Mouse (Mus musculus) limb, embryonic 13.5 days (tissue): ENCODE results near the gene Rnf222. TPM values are rescaled to one million over a fixed set of nuclear protein-coding genes. Genes with fewer than 3 reads are reported as not detected.
"Not testable (repeated sequence)": the region's sequence is repeated elsewhere in the genome, so short reads cannot be mapped to it uniquely, and the experiment has no call there.

Experiments
- ATAC-seq: fragments of 200-750 bp; cut with Nextera tagmentation; 2 replicates; pipeline ENCODE4 v1.8.0; 2017; ENCODE audit warnings: low read depth, moderate number of reproducible peaks, moderate TSS enrichment; ENCODE audit not compliant: low FRiP score
- H3K27ac ChIP-seq: fragments of 300-500 bp; sonication (generic); 2 replicates; pipeline ENCODE4 v1.5.1; 2015; ENCODE audit warnings: inconsistent platforms, mild to moderate bottlenecking, moderate library complexity
- H3K27me3 ChIP-seq: fragments of 300-500 bp; sonication (generic); 2 replicates; pipeline ENCODE4 v1.6.1; 2015; ENCODE audit warnings: mild to moderate bottlenecking, inconsistent platforms
- H3K36me3 ChIP-seq: fragments of 300-500 bp; sonication (generic); 2 replicates; pipeline ENCODE4 v1.6.1; 2015; ENCODE audit warnings: inconsistent platforms, mild to moderate bottlenecking, moderate library complexity
- H3K4me1 ChIP-seq: fragments of 300-500 bp; sonication (generic); 2 replicates; pipeline ENCODE4 v1.6.1; 2015; ENCODE audit warnings: inconsistent platforms
- H3K4me2 ChIP-seq: fragments of 300-500 bp; sonication (generic); replicated peaks from 2 replicates; pipeline ENCODE4 v1.6.1; 2015; ENCODE audit warnings: inconsistent platforms, mild to moderate bottlenecking, moderate library complexity
- H3K4me3 ChIP-seq: fragments of 300-500 bp; sonication (generic); 2 replicates; pipeline ENCODE4 v1.5.1; 2015; ENCODE audit warnings: moderate library complexity, mild to moderate bottlenecking, inconsistent platforms
- H3K9ac ChIP-seq: fragments of 300-500 bp; sonication (generic); 2 replicates; pipeline ENCODE4 v1.6.1; 2015; ENCODE audit warnings: mild to moderate bottlenecking, inconsistent platforms
- H3K9me3 ChIP-seq: fragments of 300-500 bp; sonication (generic); 2 replicates; pipeline ENCODE4 v1.6.1; 2016; ENCODE audit warnings: inconsistent platforms
- WGBS: fragments of 180-500 bp; shearing (Covaris S2); methylation state at CpG from one replicate; pipeline ENCODE4 v1.1.7; 2015; 5-methylcytosine and 5-hydroxymethylcytosine counted together
- polyA plus RNA-seq: library from polyadenylated mRNA; unstranded; fragments of >200 nt; fragmentation: Nextera tagmentation; extraction: Ambion mirVana; gene quantifications from 2 replicates; pipeline ENCODE4 v1.2.1, GENCODE M21; 2015

Gene Rnf222
- polyA plus RNA-seq, 1 experiment from 2014 or later, result 0.23 TPM

GRCm38 (mm10) chr11:68924749-68925148 lies 36.4 kb downstream of the Rnf222 start:
- Histone ChIP-seq H3K9ac (no peak overlapping the region), H3K36me3 (no peaks in the 10 kb centered on the region), H3K9me3 (no peaks in the 10 kb centered on the region), H3K27me3 (no peaks in the 10 kb centered on the region), H3K4me1 (no peaks in the 10 kb centered on the region), H3K4me3 (no peak overlapping the region), H3K4me2 (no peak overlapping the region), H3K27ac (no peak overlapping the region)
- WGBS, result 84% methylated on average over 2 of the region's 2 CpGs
- no peak for ATAC-seq

- ATAC-seq, result no peak
- Histone ChIP-seq H3K27ac (no peak within 1 kb of the TSS), H3K4me1 (no peaks in the 10 kb centered on the region), H3K4me3 (no peak within 1 kb of the TSS), H3K9me3 (no peaks in the 10 kb centered on the region), H3K36me3 (no peaks in the 10 kb centered on the region), H3K9ac (no peak within 1 kb of the TSS), H3K4me2 (no peak within 1 kb of the TSS), H3K27me3 (no peaks in the 10 kb centered on the region)
- 78% methylated on average over 3 of the region's 3 CpGs for WGBS
Observed at GRCm38 (mm10) chr11:68926981-68927380, 38.6 kb downstream of the Rnf222 start, which contains the start of gene Odf4. TSS of gene Odf4 (minus strand) at chr11:68927081.

DNA sequence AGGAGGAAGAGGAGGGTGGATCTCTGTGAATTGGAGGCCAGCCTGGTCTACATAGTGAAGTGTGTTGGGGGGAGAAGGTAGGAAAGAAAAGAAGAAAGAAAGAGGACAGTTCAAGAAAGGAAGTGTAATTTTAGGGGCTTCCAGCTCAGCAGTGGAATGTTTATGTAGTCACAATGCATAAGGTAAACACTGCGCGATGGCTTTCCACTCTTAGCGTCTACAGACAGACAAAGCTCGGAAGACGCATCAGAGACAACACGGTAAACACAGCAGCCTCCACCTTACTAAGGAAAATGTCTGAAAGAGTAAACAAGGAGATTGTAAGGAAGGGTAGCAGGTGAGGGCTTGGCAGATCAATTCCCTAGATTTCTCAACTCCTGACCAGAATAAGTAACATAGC lies 41.6 kb downstream of the Rnf222 start:
- ATAC-seq, result no peak
- Histone ChIP-seq H3K4me1 (no peaks in the 10 kb centered on the region), H3K4me3 (no peak overlapping the region), H3K27ac (no peak overlapping the region), H3K36me3 (no peaks in the 10 kb centered on the region), H3K4me2 (no peak overlapping the region), H3K27me3 (no peaks in the 10 kb centered on the region), H3K9ac (no peak overlapping the region), H3K9me3 (no peaks in the 10 kb centered on the region)
- 65% methylated on average over 6 of the region's 6 CpGs for WGBS

- 79% methylated on average over 5 of the region's 5 CpGs for WGBS
- H3K4me1 ChIP-seq, result no peaks in the 10 kb centered on the region
- H3K27ac ChIP-seq, result no peak overlapping the region
- no peak overlapping the region for H3K4me2 ChIP-seq
- no peak overlapping the region for H3K4me3 ChIP-seq
- H3K9ac ChIP-seq, result no peak overlapping the region
- no peak for ATAC-seq
- no peaks in the 10 kb centered on the region for H3K27me3 ChIP-seq
- no peaks in the 10 kb centered on the region for H3K9me3 ChIP-seq
- H3K36me3 ChIP-seq, result no peaks in the 10 kb centered on the region
Observed at GRCm38 (mm10) chr11:68933885-68934507, 45.6 kb downstream of the Rnf222 start.

DNA sequence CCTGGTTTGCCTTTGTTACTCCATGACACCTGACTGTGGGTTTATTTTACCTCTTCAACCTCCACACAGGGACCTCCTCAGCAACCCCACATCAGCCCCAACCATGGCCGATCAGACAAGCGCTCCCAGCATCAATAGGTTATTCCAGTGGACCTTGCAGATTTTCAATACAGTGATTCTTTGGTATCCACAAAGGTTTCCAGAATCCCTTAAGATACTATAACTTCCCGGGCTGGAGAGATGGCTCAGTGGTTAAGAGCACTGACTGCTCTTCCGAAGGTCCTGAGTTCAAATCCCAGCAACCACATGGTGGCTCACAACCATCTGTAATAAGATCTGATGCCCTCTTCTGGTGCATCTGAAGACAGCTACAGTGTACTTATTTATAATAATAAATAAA lies 48.6 kb downstream of the Rnf222 start:
- not testable (repeated sequence) for H3K4me3 ChIP-seq, ATAC-seq, H3K27ac ChIP-seq, H3K9me3 ChIP-seq, H3K36me3 ChIP-seq, H3K4me1 ChIP-seq, H3K4me2 ChIP-seq, H3K27me3 ChIP-seq, H3K9ac ChIP-seq
- 92% methylated on average over 4 of the region's 4 CpGs for WGBS

DNA sequence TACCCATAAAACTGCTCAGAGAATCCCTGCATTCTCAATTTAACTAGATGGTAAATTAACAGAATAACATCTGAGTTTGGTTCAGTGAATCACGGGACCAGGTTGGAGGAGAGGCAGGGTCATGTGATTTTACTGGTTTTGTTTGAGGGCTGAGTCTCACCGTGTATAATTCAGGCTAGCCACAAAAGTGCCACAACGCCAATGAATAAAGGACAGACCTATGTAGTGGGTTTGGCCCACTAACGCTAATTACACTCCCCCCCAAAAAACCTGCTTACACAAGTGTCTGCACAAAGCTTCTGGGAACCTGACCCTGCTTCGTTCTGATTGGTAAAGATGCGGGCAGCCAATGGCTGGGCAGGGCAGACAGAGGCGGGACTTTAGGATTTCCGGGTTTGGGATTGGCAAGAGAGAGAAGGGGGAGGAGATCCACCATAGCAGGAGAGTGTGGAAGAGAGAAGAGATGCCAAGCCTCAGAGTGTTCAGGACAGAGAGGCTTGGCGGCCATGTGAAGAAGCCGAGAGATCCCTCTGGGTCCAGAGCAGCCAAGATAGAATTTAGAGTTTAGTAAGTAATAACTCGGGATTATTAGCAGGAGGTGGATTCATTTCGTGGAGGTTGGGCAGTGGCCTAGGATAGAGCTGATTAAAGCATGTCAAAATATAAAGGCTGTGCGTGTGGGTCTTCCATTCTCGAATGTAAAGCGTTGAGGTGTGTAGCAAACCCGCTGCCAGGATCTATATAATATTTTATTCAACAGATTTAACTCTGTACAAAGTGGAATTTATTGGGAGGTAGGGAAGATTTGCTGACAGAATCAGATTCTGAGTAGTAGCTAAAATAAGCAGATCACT lies 51.3 kb downstream of the Rnf222 start:
- peak; percentile 100 for ATAC-seq
- no peaks in the 10 kb centered on the region for H3K9me3 ChIP-seq
- H3K4me3 ChIP-seq, result peak overlapping the region; percentile 52
- H3K9ac ChIP-seq, result peak overlapping the region; percentile 70
- peaks cover 6% of the 10 kb centered on the region for H3K4me1 ChIP-seq
- H3K36me3 ChIP-seq, result no peaks in the 10 kb centered on the region
- peak overlapping the region; percentile 6; the same call in 1 of the 2 replicates for H3K27ac ChIP-seq
- no peaks in the 10 kb centered on the region for H3K27me3 ChIP-seq
- WGBS, result 3% methylated on average over 16 of the region's 16 CpGs
- H3K4me2 ChIP-seq, result peak overlapping the region; percentile 69

DNA sequence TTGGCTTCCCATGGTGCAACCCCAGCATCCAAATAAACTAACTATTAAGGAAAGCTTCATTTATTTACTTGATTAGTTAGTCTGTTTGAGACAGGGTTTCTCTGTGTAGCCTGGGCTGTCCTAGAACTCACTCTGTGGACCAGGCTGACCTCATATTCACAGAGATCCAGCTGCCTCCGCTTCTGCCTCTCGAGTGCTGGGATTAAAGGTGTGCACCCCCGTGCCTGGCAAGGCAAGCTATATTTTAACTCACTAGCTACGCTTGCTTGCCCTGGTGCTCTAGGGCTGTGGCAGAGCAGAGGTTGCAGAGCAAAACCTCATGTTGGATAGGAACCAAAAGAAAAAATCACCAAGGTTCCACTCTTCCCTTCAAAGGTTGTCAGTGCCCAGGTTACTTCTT lies 52.2 kb downstream of the Rnf222 start:
- no peaks in the 10 kb centered on the region for H3K27me3 ChIP-seq
- 52% methylated on average over 4 of the region's 4 CpGs for WGBS
- peak overlapping the region; percentile 52 for H3K4me3 ChIP-seq
- H3K36me3 ChIP-seq, result no peaks in the 10 kb centered on the region
- H3K4me2 ChIP-seq, result peak overlapping the region; percentile 69
- no peaks in the 10 kb centered on the region for H3K9me3 ChIP-seq
- no peak overlapping the region for H3K27ac ChIP-seq
- no peak for ATAC-seq
- peak overlapping the region; percentile 70 for H3K9ac ChIP-seq
- H3K4me1 ChIP-seq, result peaks cover 6% of the 10 kb centered on the region

GRCm38 (mm10) chr11:68942731-68943130 lies 54.4 kb downstream of the Rnf222 start:
- H3K4me1 ChIP-seq, result peaks cover 15% of the 10 kb centered on the region
- H3K9ac ChIP-seq, result no peak overlapping the region
- H3K4me2 ChIP-seq, result no peak overlapping the region
- WGBS, result 88% methylated on average over 8 of the region's 8 CpGs
- no peak overlapping the region for H3K27ac ChIP-seq
- H3K9me3 ChIP-seq, result no peaks in the 10 kb centered on the region
- no peak for ATAC-seq
- no peak overlapping the region for H3K4me3 ChIP-seq
- H3K36me3 ChIP-seq, result no peaks in the 10 kb centered on the region
- H3K27me3 ChIP-seq, result peaks cover 19% of the 10 kb centered on the region

DNA sequence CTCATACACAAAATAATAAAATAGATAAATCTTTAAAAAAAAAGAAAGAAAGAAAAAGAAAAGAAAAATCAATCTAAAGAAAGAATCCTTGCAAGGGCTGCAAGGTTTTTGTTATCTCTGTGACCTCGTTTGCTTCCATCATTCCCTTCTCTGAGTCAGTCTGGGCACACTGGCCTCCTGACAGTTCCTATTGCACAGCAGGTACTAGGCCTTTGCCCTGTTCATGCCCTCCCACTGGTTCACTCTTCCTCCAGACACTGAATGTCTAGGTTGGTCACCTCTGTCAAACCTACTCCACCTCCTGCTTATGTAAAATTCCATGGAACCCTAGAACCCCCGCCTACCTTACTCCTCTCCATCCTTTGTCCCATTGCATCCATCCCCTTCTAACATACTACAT lies 56.9 kb downstream of the Rnf222 start:
- H3K36me3 ChIP-seq, result no peaks in the 10 kb centered on the region
- WGBS, result 80% methylated on average over 2 of the region's 2 CpGs

More for the DNA sequence above, 56.9 kb downstream of the Rnf222 start:
- peaks cover 13% of the 10 kb centered on the region for H3K4me1 ChIP-seq
- H3K9ac ChIP-seq, result no peak overlapping the region
- no peak overlapping the region for H3K27ac ChIP-seq
- no peak overlapping the region for H3K4me2 ChIP-seq
- H3K27me3 ChIP-seq, result peaks cover 28% of the 10 kb centered on the region
- no peak for ATAC-seq
- H3K4me3 ChIP-seq, result no peak overlapping the region
- H3K9me3 ChIP-seq, result no peaks in the 10 kb centered on the region

Other genes starting within 250 kb of the Rnf222 start
- 151 and 159 TPM in 2 replicates for gene Myh10, start 197.0 kb upstream of the Rnf222 start, polyA plus RNA-seq
- 98.8 and 102 TPM in 2 replicates for gene Ndel1, start 16.7 kb upstream of the Rnf222 start, polyA plus RNA-seq
- 996 and 1,041 TPM in 2 replicates for gene Rpl26, start 13.0 kb downstream of the Rnf222 start, polyA plus RNA-seq
- gene Odf4, start 38.5 kb downstream of the Rnf222 start, polyA plus RNA-seq, result not detected in 2 replicates
- gene Arhgef15, start 68.9 kb downstream of the Rnf222 start, polyA plus RNA-seq, result 6.3 and 7.2 TPM in 2 replicates
- 2.4 and 3.0 TPM in 2 replicates for gene Slc25a35, start 79.6 kb downstream of the Rnf222 start, polyA plus RNA-seq
- 54.5 and 58.1 TPM in 2 replicates for gene Rangrf, start 86.6 kb downstream of the Rnf222 start, polyA plus RNA-seq
- 39.6 and 40.6 TPM in 2 replicates for gene Pfas, start 119.9 kb downstream of the Rnf222 start, polyA plus RNA-seq
- gene Ctc1, start 127.4 kb downstream of the Rnf222 start, polyA plus RNA-seq, result 55.5 and 60.4 TPM in 2 replicates
- 140 and 141 TPM in 2 replicates for gene Aurkb, start 157.1 kb downstream of the Rnf222 start, polyA plus RNA-seq
- 9.5 and 9.6 TPM in 2 replicates for gene Borcs6, start 171.2 kb downstream of the Rnf222 start, polyA plus RNA-seq
- 46.4 and 52.0 TPM in 2 replicates for gene Tmem107, start 182.3 kb downstream of the Rnf222 start, polyA plus RNA-seq
- 82.8 and 88.6 TPM in 2 replicates for gene Vamp2, start 199.9 kb downstream of the Rnf222 start, polyA plus RNA-seq
- gene Per1, start 206.7 kb downstream of the Rnf222 start, polyA plus RNA-seq, result 9.3 and 12.0 TPM in 2 replicates
- 0.74 and 1.2 TPM in 2 replicates for gene Hes7, start 231.9 kb downstream of the Rnf222 start, polyA plus RNA-seq
- 0.52 and 0.55 TPM in 2 replicates for gene 9130213A22Rik, start 234.0 kb downstream of the Rnf222 start, polyA plus RNA-seq
- 1.6 TPM in 2 replicates for gene Aloxe3, start 237.3 kb downstream of the Rnf222 start, polyA plus RNA-seq